Mouse (Mus musculus): ENCODE data around the gene Atp8a1. TPM values are rescaled to one million over a fixed set of nuclear protein-coding genes. Genes with fewer than 3 reads are reported as not detected.

Atp8a1 gene
- polyA plus RNA-seq (2015; fragmentation: Nextera tagmentation; extraction: Ambion mirVana) = 30.1 and 35.8 TPM in 2 replicates

DNA sequence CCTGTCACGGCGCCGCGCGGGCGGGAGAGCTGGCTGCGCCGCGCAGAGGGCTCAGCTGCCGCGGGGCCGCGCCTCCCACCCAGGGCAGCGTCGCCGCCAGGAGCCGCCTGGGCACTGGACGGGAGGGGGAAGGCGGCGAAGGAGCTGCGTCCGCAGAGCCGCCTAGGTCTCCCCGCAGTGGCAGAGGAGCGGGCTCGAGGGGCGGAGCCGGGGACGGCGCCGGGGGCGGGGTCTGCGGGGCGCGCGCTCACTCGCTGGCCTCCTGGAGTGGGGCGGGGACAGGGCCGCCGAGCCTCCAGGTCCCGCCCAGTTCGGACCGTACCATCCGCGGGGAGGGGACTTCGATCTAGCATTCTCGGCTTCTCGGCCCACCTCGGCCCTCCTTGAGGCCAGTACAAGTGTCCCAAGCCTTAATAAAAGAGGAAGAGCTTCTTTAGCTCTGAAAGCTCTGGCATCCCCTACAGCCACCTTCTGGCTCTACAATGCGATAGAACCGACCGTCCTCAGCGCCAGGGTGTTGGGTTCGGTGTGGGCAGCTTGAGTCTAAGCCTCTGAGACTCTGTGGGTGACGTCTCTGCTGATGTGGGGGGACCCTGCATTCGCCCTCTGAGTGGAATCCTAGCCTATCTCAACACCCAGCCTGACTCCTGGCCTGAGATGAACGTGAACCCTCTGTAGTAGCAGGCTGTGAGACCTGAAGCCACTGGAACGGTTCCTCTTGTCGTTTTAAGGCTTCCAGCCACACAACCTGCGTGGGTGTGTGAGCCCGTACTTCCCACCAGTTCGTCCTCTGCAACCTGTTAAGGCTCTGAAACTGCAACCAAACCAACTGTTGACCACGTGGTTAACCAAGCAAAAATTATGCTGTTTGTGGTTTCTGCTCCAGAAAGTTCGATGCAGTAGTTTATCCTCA lies at the start of gene Atp8a1:
Atp8a1 (minus strand) TSS at position 182 of the 913 bp plus-strand sequence.
- H3K36me3 ChIP-seq = no peaks in the 10 kb centered on the region
- peak; percentile 97 for ATAC-seq (replicated peaks)
- peak within 1 kb of the TSS; percentile 92 for H3K27ac ChIP-seq (replicated peaks)
- no peaks in the 10 kb centered on the region for H3K9me3 ChIP-seq
- peak within 1 kb of the TSS; percentile 78 for H3K4me2 ChIP-seq (replicated peaks)
- under 1% methylated on average over 53 of the region's 64 CpGs for WGBS
- H3K9ac ChIP-seq (replicated peaks) = peak within 1 kb of the TSS; percentile 89
- peaks cover 45% of the 10 kb centered on the region for H3K4me1 ChIP-seq
- H3K4me3 ChIP-seq = peak within 1 kb of the TSS; percentile 99
- no peaks in the 10 kb centered on the region for H3K27me3 ChIP-seq

DNA sequence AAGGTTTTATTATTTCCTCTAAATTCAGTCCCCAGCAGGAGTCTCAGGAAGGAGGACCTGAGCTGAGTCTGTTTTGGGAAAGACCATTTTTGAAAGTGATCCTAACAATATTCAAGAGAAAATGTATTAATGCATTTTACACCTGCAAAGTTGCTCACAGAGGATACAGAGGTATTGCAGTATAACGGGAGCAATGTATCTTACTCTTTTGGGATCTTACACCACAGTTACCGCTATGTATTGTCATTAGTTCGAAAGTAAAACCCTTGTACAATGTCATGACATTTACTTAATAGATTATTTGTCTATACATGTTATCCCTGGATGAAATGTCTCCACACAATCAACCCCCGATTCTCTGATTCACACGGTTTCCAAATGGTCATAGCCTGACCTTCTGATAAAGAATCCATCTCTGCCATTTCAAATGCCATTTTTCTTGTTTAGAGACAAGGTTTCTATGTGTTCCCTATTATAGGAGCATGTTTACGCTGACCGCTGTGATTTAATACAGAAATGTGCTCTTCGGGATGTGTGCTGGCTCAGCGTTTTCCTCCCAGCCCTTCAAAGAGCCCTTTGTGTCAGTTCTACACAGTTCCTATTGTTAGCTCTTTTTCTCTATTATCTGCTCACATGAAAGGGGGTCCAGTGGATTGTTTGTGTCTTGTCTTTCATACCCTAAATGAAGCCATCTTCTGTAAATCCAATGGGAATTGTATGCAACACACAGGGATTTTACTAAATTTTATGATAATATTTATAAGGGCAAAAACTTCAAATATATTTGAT lies 37.4 kb upstream of the Atp8a1 start:
- 42% methylated on average over 9 of the region's 9 CpGs for WGBS
- Histone ChIP-seq H3K36me3 (no peaks in the 10 kb centered on the region), H3K27me3 (no peaks in the 10 kb centered on the region), H3K27ac (replicated peaks) (no peak overlapping the region), H3K4me1 (no peaks in the 10 kb centered on the region), H3K4me3 (no peak overlapping the region), H3K4me2 (replicated peaks) (no peak overlapping the region), H3K9me3 (no peaks in the 10 kb centered on the region), H3K9ac (replicated peaks) (no peak overlapping the region)
- no peak for ATAC-seq (replicated peaks)

DNA sequence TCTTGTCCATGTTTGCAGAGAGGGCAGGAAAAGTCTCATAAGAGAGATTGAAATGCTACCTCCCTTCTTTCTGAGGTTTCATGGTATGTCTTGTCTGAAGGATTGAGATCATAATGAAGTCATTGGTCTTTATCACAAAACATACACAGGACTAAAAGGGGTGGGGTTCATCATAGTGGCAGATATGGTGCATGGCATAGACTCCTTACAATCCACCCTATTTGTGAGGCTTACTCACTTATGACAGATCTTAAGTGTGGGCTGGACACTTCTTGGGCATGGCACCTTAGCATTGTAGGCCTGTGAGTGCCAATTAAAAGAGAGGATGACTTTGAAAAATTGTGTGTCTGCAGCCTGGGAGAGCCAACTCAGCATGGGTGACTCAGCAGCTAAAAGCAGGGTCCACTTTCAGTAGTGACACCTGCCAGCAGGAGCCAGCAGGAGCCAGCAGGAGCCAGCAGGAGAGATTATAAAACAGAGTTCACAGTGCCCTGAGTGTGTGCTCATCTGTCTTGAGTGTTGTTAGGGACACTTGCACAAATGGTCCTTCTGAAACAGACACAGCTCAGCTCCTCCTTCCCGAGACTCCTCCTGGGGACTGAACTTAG lies 36.4 kb upstream of the Atp8a1 start:
- no peak overlapping the region for H3K27ac ChIP-seq (replicated peaks)
- no peak overlapping the region for H3K4me2 ChIP-seq (replicated peaks)
- no peaks in the 10 kb centered on the region for H3K27me3 ChIP-seq
- H3K4me3 ChIP-seq = no peak overlapping the region
- H3K4me1 ChIP-seq = no peaks in the 10 kb centered on the region
- WGBS = 67% methylated on average over 1 of the region's 1 CpGs
- H3K9ac ChIP-seq (replicated peaks) = no peak overlapping the region
- no peak for ATAC-seq (replicated peaks)
- H3K9me3 ChIP-seq = no peaks in the 10 kb centered on the region
- H3K36me3 ChIP-seq = no peaks in the 10 kb centered on the region

DNA sequence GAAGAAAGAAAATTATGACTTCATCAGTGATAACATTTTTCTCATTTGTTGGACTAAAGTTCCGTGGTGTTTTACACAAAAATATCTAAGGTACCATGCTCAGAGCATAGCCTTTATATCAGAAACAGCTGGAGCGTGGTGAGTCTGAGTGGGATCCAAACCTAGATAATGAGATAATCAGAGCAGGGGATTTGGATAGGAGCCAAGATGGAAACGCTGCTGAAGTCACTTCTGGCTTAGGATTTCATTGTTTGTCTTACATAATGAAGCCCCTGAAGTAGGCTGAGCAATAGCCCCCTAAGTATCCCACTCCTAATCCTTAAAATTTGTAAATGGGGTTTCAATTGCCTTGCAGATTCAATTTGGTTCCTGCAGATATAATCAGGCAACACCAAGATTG lies 24.2 kb upstream of the Atp8a1 start:
- WGBS = 17% methylated on average over 3 of the region's 3 CpGs
- Histone ChIP-seq H3K9me3 (no peaks in the 10 kb centered on the region), H3K27me3 (no peaks in the 10 kb centered on the region), H3K4me2 (replicated peaks) (no peak overlapping the region), H3K9ac (replicated peaks) (no peak overlapping the region), H3K36me3 (no peaks in the 10 kb centered on the region), H3K4me3 (no peak overlapping the region), H3K27ac (replicated peaks) (no peak overlapping the region), H3K4me1 (no peaks in the 10 kb centered on the region)
- ATAC-seq (replicated peaks) = no peak

GRCm38 (mm10) chr5:67866221-67866620 lies 19.0 kb upstream of the Atp8a1 start:
- WGBS = 75% methylated on average over 9 of the region's 9 CpGs
- H3K4me1 ChIP-seq = peaks cover 5% of the 10 kb centered on the region; the same call in 1 of the 2 replicates
- H3K27ac ChIP-seq (replicated peaks) = no peak overlapping the region
- no peak overlapping the region for H3K9ac ChIP-seq (replicated peaks)
- H3K9me3 ChIP-seq = no peaks in the 10 kb centered on the region
- H3K27me3 ChIP-seq = no peaks in the 10 kb centered on the region
- H3K4me2 ChIP-seq (replicated peaks) = no peak overlapping the region
- no peaks in the 10 kb centered on the region for H3K36me3 ChIP-seq
- H3K4me3 ChIP-seq = no peak overlapping the region
- no peak for ATAC-seq (replicated peaks)

DNA sequence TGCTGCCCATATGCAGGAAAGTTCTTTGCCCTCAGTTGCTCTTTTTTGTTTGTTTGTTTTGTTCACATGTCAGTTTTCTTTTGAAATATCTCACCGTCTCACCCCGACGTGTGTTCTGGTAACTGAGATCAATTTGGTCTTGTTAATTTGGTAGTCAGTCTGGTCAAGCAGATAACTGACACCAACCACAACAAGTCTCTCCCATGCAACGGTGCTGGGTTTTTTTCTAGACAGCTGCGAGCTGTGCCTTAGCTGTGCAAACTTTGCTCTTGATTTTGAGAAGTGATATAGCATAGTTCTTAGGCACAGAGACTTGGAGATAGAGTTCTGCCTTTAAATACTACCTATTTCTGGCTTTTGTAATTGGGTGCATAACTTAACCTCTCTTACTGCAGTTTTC lies 18.4 kb upstream of the Atp8a1 start:
- Histone ChIP-seq H3K27me3 (no peaks in the 10 kb centered on the region), H3K27ac (replicated peaks) (no peak overlapping the region), H3K36me3 (no peaks in the 10 kb centered on the region), H3K9ac (replicated peaks) (no peak overlapping the region), H3K9me3 (no peaks in the 10 kb centered on the region), H3K4me3 (no peak overlapping the region), H3K4me1 (peaks cover 5% of the 10 kb centered on the region; the same call in 1 of the 2 replicates), H3K4me2 (replicated peaks) (no peak overlapping the region)
- WGBS = 59% methylated on average over 5 of the region's 5 CpGs
- no peak for ATAC-seq (replicated peaks)

DNA sequence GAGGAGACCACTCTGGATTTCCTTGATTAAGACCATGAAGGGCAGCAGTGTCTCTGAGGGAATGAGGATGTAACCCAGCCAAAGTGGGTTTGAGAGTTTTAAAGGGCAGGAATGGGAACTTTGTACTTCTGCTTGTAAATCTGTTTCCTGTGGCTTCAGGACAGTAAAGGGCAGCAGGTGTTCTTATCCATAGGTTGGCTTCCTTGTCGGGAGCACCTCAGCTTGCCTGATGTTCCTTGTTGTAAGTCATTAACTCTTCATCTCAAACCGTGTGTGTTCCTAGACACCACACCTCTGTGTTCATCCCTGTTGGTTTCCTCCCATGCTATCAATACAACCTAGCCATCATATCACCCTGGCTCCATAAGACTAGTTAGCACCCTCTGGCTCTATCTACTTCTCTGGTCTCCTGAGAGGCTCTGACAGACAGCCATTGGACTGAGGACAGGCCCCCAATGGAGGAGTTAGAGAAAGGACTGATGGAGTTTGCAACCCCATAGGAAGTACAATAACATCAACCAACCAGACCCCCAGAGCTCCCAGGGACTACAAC lies 17.4 kb upstream of the Atp8a1 start:
- ATAC-seq (replicated peaks) = no peak
- H3K4me2 ChIP-seq (replicated peaks) = no peak overlapping the region

DNA sequence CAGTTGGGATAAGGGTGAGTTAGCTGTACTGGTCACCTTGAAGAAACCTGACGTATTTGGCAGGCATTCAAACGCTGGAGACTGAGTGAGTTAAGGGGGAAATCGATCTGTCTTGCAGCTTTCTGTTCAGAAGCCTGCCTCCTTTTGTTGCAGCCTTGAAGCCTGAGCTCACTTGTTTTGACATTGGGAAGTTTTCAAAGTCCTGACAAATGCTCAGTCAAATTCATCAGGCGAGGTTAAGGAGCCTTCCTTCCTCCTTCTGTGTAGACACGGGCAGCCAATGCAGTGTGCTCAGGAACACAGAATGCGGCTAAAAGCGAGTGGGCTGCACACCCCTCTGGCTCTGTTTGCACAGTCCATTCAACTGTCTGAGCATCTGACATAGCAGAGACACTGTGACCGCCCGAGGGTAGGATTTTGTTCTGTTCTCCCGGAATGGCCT lies 16.7 kb upstream of the Atp8a1 start:
- Histone ChIP-seq H3K4me1 (peaks cover 5% of the 10 kb centered on the region; the same call in 1 of the 2 replicates), H3K27me3 (no peaks in the 10 kb centered on the region), H3K4me3 (no peak overlapping the region), H3K9me3 (no peaks in the 10 kb centered on the region), H3K27ac (replicated peaks) (no peak overlapping the region), H3K4me2 (replicated peaks) (peak overlapping the region; percentile 3; the same call in 1 of the 2 replicates), H3K9ac (replicated peaks) (no peak overlapping the region), H3K36me3 (no peaks in the 10 kb centered on the region)
- WGBS = 16% methylated on average over 10 of the region's 10 CpGs
- peak; percentile 74 for ATAC-seq (replicated peaks)

More for the DNA sequence above, 17.4 kb upstream of the Atp8a1 start:
- H3K27ac ChIP-seq (replicated peaks) = no peak overlapping the region
- no peak overlapping the region for H3K9ac ChIP-seq (replicated peaks)
- no peaks in the 10 kb centered on the region for H3K9me3 ChIP-seq
- H3K4me1 ChIP-seq = peaks cover 5% of the 10 kb centered on the region; the same call in 1 of the 2 replicates
- H3K4me3 ChIP-seq = no peak overlapping the region
- no peaks in the 10 kb centered on the region for H3K36me3 ChIP-seq
- WGBS = 87% methylated on average over 2 of the region's 2 CpGs
- no peaks in the 10 kb centered on the region for H3K27me3 ChIP-seq

- Histone ChIP-seq H3K27me3 (no peaks in the 10 kb centered on the region), H3K9ac (replicated peaks) (no peak overlapping the region), H3K4me1 (no peaks in the 10 kb centered on the region), H3K4me2 (replicated peaks) (no peak overlapping the region), H3K36me3 (no peaks in the 10 kb centered on the region), H3K27ac (replicated peaks) (no peak overlapping the region), H3K9me3 (no peaks in the 10 kb centered on the region), H3K4me3 (no peak overlapping the region)
- ATAC-seq (replicated peaks) = no peak
- WGBS = 83% methylated on average over 6 of the region's 6 CpGs
Measured at GRCm38 (mm10) chr5:67854963-67855606, 7.9 kb upstream of the Atp8a1 start.

GRCm38 (mm10) chr5:67852860-67853259 lies 5.6 kb upstream of the Atp8a1 start:
- ATAC-seq (replicated peaks) = no peak

GRCm38 (mm10) chr5:67849411-67849810 lies 2.2 kb upstream of the Atp8a1 start:
- no peaks in the 10 kb centered on the region for H3K27me3 ChIP-seq
- H3K4me3 ChIP-seq = no peak overlapping the region
- no peak overlapping the region for H3K4me2 ChIP-seq (replicated peaks)
- no peaks in the 10 kb centered on the region for H3K36me3 ChIP-seq
- no peak overlapping the region for H3K9ac ChIP-seq (replicated peaks)
- no peak for ATAC-seq (replicated peaks)
- H3K4me1 ChIP-seq = peaks cover 38% of the 10 kb centered on the region
- no peaks in the 10 kb centered on the region for H3K9me3 ChIP-seq
- H3K27ac ChIP-seq (replicated peaks) = peak overlapping the region; percentile 92
- WGBS = 73% methylated on average over 4 of the region's 4 CpGs

More at GRCm38 (mm10) chr5:67852860-67853259, 5.6 kb upstream of the Atp8a1 start:
- H3K9ac ChIP-seq (replicated peaks) = no peak overlapping the region
- no peak overlapping the region for H3K27ac ChIP-seq (replicated peaks)
- H3K4me1 ChIP-seq = peaks cover 17% of the 10 kb centered on the region
- no peak overlapping the region for H3K4me3 ChIP-seq
- no peak overlapping the region for H3K4me2 ChIP-seq (replicated peaks)
- no peaks in the 10 kb centered on the region for H3K36me3 ChIP-seq
- WGBS = 60% methylated on average over 2 of the region's 2 CpGs
- H3K27me3 ChIP-seq = no peaks in the 10 kb centered on the region
- H3K9me3 ChIP-seq = no peaks in the 10 kb centered on the region

Measured in forebrain, embryonic 15.5 days (tissue).